Mouse (Mus musculus) forebrain, embryonic 10.5 days (tissue): ENCODE measurements around the gene Rbfox3. TPM values are rescaled to one million over a fixed set of nuclear protein-coding genes. Genes with fewer than 3 reads are reported as not detected.

Experiments used
- DNase-seq: peaks from one replicate; pipeline ENCODE4 v3.0.0-alpha.2; 2017; ENCODE audit warnings: low spot score; ENCODE audit errors: extremely low spot score
- H3K27ac ChIP-seq: fragments of 300-500 bp; sonication (generic); 2 replicates; pipeline ENCODE4 v1.5.1; 2016; ENCODE audit warnings: mild to moderate bottlenecking
- H3K27me3 ChIP-seq: fragments of 300-500 bp; sonication (generic); 2 replicates; pipeline ENCODE4 v1.6.1; 2016; ENCODE audit warnings: mild to moderate bottlenecking; ENCODE audit not compliant: poor library complexity, severe bottlenecking
- H3K36me3 ChIP-seq: fragments of 300-500 bp; sonication (generic); replicated peaks from 2 replicates; pipeline ENCODE4 v1.6.1; 2016; ENCODE audit warnings: mild to moderate bottlenecking, moderate library complexity
- H3K4me1 ChIP-seq: fragments of 300-500 bp; sonication (generic); 2 replicates; pipeline ENCODE4 v1.6.1; 2016
- H3K4me3 ChIP-seq: fragments of 300-500 bp; sonication (generic); 2 replicates; pipeline ENCODE4 v1.5.1; 2016; ENCODE audit warnings: mild to moderate bottlenecking, moderate library complexity
- H3K9me3 ChIP-seq: fragments of 300-500 bp; sonication (generic); 2 replicates; pipeline ENCODE4 v1.6.1; 2016; ENCODE audit warnings: mild to moderate bottlenecking, moderate library complexity
- WGBS: fragments of 180-500 bp; shearing (Covaris S2); methylation state at CpG from one replicate; pipeline ENCODE4 v1.1.7; 2016; 5-methylcytosine and 5-hydroxymethylcytosine counted together
- polyA plus RNA-seq: library from polyadenylated mRNA; unstranded; fragments of >200 nt; fragmentation: Nextera tagmentation; extraction: Ambion mirVana; gene quantifications from 2 replicates; pipeline ENCODE4 v1.2.1, GENCODE M21; 2016

The Rbfox3 gene
- polyA plus RNA-seq, 1 experiment from 2014 or later: 2.6 TPM

DNA sequence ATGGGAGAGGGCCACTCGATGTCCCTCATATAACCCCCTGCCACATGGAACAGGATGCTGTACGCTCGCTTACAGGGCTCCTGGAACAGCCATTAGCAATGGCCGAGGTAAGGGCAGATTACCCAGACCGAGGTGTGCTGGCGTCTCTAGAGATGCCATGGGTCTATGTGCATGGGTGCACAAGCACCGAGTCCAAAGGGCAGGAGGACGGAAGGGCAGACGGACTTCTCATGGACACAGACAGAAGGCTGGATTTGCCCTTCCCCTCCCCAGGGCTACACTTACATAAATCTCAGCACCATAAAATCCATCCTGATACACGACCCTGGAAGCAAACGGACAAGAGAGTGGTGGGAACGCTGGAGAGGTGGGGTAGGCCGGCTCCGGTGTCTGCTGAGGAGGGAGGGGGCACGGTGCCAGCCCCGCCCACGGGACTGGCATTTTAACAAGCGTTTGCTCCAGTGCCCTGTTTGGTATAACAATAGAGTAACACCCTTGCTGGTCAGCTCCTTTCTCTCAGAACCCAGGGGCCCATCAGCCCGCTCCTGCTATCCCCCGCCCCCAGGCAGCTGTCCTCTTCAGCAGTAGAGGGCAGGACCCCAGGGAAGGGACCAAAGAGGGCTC is 415.2 kb downstream of the Rbfox3 start:
- H3K4me3 ChIP-seq: no peak overlapping the region
- 0 out of 2 replicates have a peak overlapping the region, but pooled peaks have one; percentile 25 for H3K27ac ChIP-seq
- no peak for DNase-seq
- H3K9me3 ChIP-seq: no peaks in the 10 kb centered on the region
- 63% methylated on average over 20 of the region's 20 CpGs for WGBS
- H3K36me3 ChIP-seq: no peaks in the 10 kb centered on the region
- peaks cover 33% of the 10 kb centered on the region for H3K4me1 ChIP-seq
- H3K27me3 ChIP-seq: 0 out of 2 replicates have a peak, but pooled peaks cover 5% of the 10 kb centered on the region

DNA sequence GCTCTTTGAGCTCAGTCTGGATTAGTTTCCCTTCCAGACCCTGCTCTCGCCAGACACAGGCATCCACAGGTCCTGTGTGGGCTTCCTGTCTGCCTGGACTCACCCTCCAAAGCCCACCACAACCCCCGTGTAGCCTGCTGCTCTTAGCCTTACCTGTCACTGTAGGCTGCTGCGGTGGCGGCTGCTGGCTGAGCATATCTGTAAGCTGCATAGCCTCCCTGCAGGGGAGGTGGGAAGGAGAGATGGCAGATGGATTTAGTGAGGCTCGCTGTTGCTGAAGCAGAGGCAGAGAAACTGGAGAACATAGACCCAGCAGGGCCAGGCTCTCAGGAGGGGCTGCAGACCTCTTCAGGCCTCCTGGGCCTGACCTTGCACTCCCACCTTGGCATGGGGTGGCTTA is 416.3 kb downstream of the Rbfox3 start:
- H3K36me3 ChIP-seq: no peaks in the 10 kb centered on the region
- peak overlapping the region; percentile 3; the same call in 1 of the 2 replicates for H3K27ac ChIP-seq
- H3K4me3 ChIP-seq: no peak overlapping the region
- H3K27me3 ChIP-seq: peaks cover 11% of the 10 kb centered on the region
- WGBS: 46% methylated on average over 5 of the region's 5 CpGs
- no peaks in the 10 kb centered on the region for H3K9me3 ChIP-seq
- DNase-seq: no peak
- peaks cover 41% of the 10 kb centered on the region for H3K4me1 ChIP-seq

DNA sequence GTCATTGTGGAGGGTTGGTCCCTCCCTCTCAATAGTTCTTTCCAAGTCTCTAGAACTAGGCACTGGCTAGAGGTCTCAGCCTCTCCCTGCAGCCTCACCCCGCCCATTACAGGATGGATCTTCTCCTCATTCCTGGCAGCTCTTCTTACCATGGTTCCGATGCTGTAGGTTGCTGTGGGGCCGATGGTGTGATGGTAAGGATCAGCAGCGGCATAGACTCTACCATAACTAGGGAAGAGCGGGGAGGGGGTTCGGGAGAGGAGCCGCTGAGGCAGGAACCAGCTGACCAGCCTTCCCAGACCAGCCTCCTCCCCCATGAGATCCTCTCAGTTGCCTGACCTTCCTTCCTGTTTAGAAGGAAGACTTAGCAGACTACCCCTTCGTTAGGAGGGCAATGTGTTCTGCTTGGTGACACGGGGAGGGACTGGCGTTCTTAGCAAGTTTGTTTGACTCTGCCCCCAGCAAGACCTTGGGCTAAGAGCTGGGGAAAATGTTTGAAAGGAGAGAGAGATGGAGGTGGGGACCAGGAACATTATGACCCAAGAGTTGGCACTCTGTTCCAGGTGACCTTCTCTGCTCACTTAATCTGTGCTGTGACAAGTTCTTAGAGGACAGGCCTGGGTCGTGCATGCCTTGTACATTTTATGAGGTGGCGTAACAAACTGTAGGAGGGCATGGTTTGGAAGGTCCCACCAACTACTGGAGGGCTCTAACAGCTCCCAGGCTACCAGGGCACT is 417.2 kb downstream of the Rbfox3 start:
- Histone ChIP-seq H3K27me3 (peaks cover 17% of the 10 kb centered on the region), H3K36me3 (no peaks in the 10 kb centered on the region), H3K4me1 (peaks cover 43% of the 10 kb centered on the region), H3K9me3 (no peaks in the 10 kb centered on the region), H3K4me3 (no peak overlapping the region), H3K27ac (0 out of 2 replicates have a peak overlapping the region, but pooled peaks have one; percentile 44)
- no peak for DNase-seq
- 84% methylated on average over 12 of the region's 12 CpGs for WGBS

DNA sequence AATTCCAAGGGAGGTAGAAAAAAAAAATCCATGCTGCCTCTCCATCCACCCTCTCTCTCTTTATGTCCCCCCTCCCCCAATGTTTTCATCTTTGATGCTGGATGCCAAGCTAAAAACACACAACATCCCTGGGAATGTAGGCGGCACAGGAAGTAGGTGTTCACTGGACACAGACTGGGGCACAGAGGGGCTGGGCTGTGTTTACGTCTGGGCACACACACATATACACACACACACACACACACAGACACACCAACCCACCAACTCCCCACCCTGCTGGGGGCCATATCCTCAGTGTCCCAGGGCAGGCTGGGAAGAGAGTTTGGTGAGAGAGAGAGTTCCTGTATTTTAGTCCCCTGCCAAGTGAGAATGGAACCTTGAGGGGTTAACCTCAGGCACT is 417.9 kb downstream of the Rbfox3 start:
- H3K9me3 ChIP-seq: no peaks in the 10 kb centered on the region
- no peak for DNase-seq
- peaks cover 46% of the 10 kb centered on the region for H3K4me1 ChIP-seq
- H3K27ac ChIP-seq: no peak overlapping the region
- peaks cover 17% of the 10 kb centered on the region for H3K27me3 ChIP-seq
- H3K36me3 ChIP-seq: no peaks in the 10 kb centered on the region
- no peak overlapping the region for H3K4me3 ChIP-seq
- WGBS: 81% methylated on average over 2 of the region's 2 CpGs

DNA sequence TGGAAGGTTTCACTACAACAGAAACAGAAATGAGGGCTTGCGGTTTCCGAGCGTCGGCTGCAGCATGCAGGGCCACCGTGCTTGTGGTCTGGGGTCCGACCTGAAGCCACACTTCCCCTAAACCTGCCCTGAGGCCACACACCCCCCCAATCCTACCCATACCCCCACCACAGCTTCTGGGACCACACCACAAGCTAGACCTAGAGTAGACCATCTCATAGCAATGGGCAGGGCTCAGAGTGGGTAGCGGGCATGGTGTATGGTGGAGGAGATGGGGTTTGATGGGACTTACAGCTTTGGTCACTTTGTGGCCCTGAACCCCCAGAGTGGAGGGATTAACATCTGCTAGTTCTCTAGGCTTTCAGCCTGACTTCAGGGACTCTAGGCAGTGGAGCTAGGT is 420.2 kb downstream of the Rbfox3 start:
- no peak overlapping the region for H3K4me3 ChIP-seq
- 90% methylated on average over 7 of the region's 7 CpGs for WGBS
- no peak for DNase-seq
- no peak overlapping the region for H3K27ac ChIP-seq
- no peaks in the 10 kb centered on the region for H3K9me3 ChIP-seq
- H3K4me1 ChIP-seq: peaks cover 41% of the 10 kb centered on the region
- peaks cover 20% of the 10 kb centered on the region for H3K36me3 ChIP-seq
- peaks cover 17% of the 10 kb centered on the region for H3K27me3 ChIP-seq

DNA sequence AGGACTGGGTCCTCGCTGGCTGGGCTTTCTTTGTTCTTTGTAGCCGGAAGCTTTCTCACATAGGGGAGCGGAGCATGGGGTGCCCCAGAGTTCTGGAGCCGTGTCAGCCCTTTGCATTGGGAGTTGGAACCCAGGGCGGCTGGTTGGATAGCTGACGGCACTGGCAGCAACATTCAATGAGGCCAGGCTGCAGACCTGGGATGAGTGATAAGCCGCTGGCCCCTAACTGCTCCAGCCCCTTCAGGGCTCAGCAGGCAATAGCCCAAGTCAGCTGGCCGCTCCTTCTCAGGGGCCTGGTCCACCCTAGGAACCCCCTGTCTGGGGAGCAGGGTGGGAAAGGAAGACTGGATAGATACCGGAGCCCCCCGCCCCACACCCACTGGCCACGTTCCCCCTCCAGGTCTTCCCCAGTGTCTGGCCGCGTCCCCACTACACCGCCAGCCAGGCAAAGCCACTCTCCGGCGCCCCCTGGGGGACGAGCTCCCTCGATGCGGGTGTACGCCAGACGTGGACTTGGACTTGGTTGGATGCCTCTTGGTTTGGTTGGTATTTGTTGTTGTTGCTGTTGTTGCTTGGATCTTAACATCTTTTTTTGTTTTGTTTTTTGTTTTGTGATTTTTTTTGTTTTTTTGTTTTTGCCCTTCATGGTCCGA is 420.7 kb downstream of the Rbfox3 start:
- Histone ChIP-seq H3K27ac (peak overlapping the region; percentile 69), H3K36me3 (peaks cover 25% of the 10 kb centered on the region), H3K9me3 (no peaks in the 10 kb centered on the region), H3K4me1 (peaks cover 41% of the 10 kb centered on the region), H3K27me3 (peaks cover 17% of the 10 kb centered on the region), H3K4me3 (peak overlapping the region; percentile 43)
- WGBS: 19% methylated on average over 22 of the region's 22 CpGs
- DNase-seq: peak; percentile 78

DNA sequence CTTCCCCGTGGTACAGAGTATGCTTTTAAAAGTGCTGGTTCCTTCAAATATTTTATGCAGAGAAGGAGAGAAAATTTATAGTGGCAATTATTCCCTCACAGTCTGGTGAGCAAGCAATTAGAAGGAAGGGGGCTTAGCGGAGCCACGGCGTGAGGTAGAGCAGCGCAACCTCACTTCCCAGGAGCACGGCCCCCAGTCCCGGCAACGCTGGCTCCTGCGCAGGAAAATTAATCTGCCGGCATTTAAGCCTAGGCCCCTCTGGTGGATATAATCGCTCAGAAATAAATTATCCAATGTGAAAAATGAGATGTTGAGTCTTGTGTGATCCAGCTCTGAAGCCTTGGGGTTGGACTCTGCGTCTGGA is 422.5 kb downstream of the Rbfox3 start:
- DNase-seq: no peak
- peaks cover 49% of the 10 kb centered on the region for H3K4me1 ChIP-seq
- H3K27me3 ChIP-seq: peaks cover 17% of the 10 kb centered on the region
- 89% methylated on average over 12 of the region's 12 CpGs for WGBS
- no peak overlapping the region for H3K4me3 ChIP-seq
- H3K36me3 ChIP-seq: peaks cover 43% of the 10 kb centered on the region
- H3K27ac ChIP-seq: no peak overlapping the region
- H3K9me3 ChIP-seq: no peaks in the 10 kb centered on the region

DNA sequence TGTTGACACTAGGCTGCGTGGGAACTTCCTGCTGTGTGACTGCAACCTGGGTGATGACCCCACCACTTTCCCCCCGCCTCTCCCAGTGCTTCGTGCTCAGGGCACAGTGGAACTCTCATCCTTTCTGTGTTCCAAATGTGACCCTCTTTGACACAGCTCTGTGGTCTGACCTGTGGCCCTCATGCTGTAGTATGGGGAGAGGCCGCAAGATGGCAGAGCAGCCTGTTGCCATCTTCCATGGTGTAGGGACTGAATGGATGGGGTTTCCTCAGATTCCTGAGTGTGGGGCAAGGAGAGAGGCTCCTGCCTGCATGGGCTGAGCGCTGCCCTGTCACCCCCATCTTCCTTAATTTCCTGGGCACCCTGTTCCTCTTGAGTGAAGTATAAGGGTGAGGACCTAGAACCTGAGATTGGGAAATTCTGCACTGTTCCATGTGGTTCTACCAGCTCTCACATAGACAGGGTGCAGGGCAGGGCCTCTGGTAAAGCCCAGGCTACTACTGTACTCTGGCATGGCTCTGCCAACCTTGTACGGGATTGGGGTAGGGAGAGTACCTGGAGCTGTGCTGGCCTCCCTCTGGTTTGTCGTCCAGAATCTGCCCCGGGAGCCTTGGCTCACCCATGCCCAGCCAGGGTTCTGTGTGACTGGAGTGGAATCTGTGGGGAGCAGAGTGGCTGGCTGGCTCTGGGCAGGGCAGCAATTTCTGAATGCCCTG is 423.0 kb downstream of the Rbfox3 start:
- no peak overlapping the region for H3K4me3 ChIP-seq
- H3K27ac ChIP-seq: no peak overlapping the region
- peaks cover 47% of the 10 kb centered on the region for H3K36me3 ChIP-seq
- no peaks in the 10 kb centered on the region for H3K9me3 ChIP-seq
- no peak for DNase-seq
- peaks cover 44% of the 10 kb centered on the region for H3K4me1 ChIP-seq
- peaks cover 17% of the 10 kb centered on the region for H3K27me3 ChIP-seq
- 68% methylated on average over 8 of the region's 8 CpGs for WGBS

DNA sequence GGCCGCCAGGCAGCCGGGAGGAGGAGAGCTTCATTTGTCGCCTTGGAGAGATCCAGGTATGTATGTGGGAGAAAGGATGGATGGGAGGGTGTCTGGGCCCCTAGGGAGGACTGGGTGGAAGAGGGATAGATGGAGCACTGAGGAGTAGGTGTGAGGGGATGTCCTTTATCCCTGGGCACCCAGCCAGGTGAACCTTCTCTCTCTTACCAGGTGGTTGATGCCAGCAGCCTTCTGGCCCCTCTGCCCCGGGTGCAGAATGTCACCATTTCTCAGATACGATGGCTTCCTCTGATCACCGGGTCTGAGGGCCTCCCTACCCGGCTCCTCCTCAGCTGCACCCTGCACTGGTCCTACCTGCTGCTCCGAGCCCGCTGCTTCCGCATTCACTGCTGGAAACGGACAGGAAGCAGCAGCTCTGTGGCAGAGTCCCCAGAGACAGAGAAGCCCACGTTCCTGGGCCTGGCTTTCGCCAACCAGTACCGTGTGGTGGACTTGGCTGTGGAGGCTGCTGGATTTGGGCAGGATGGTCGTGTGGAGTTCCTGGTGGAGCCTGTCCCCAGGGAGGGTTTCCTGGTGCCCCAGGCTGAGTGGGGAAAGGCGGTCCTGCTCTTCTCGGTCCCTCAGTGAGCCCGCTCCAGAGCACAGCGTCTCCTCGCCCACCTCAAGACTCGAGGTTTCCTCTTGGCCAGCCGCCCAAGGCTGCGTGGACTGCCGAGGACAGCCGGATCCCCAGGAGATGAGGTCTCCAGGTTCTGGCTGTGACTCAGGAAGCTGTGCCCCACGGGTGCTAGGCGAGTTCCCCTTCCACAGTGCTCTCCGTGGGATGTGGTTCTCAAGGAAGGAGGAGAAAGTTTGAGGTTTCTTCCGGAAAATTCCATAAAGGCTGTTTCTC is 424.3 kb downstream of the Rbfox3 start:
- WGBS: 90% methylated on average over 29 of the region's 29 CpGs
- Histone ChIP-seq H3K27me3 (peaks cover 17% of the 10 kb centered on the region), H3K36me3 (peaks cover 58% of the 10 kb centered on the region), H3K27ac (no peak overlapping the region), H3K9me3 (no peaks in the 10 kb centered on the region), H3K4me1 (peaks cover 33% of the 10 kb centered on the region), H3K4me3 (no peak overlapping the region)
- DNase-seq: no peak

DNA sequence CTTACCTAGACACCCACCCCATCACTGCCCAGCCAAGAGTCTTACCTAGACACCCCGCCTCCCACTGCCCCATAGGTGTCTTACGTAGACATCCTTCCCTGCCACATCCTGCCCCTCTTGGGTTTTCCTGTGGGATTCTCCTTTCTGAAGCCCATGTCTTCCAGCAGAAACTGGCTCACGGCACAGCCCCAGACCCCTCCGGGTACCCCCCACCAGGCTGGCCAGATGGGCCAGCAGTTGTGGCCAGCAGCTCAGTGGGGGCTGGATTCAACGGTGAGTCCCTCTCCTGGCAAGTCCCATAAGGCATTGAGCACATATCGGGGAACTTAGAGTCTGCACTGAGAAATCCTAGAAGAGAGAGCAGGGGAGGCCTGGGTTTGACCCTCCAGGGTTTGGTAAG is 425.1 kb downstream of the Rbfox3 start:
- peaks cover 31% of the 10 kb centered on the region for H3K4me1 ChIP-seq
- peaks cover 67% of the 10 kb centered on the region for H3K36me3 ChIP-seq
- 90% methylated on average over 6 of the region's 6 CpGs for WGBS
- peaks cover 12% of the 10 kb centered on the region for H3K27me3 ChIP-seq
- no peak for DNase-seq
- no peak overlapping the region for H3K4me3 ChIP-seq
- no peaks in the 10 kb centered on the region for H3K9me3 ChIP-seq
- no peak overlapping the region for H3K27ac ChIP-seq

DNA sequence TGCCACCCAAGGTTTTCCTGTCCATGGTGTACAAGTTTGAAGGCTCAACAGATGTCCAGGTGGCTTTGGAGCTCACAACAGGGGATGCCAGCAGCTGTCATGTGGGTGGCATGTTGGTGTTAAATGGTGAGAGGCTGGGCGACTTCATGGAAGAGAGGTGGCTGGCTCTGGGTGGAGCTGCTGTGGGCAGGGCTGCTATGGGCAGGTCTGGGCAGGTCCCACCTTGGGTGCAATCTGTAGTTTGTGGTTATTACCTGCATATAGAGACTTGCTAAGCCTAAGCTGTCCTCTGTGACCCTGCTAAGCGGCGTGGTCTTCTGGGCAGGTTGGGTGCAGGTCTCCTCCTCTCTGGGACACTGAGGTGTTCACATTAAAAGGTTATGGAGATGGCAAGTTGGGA is 425.6 kb downstream of the Rbfox3 start:
- no peak for DNase-seq
- Histone ChIP-seq H3K36me3 (peaks cover 70% of the 10 kb centered on the region), H3K27me3 (peaks cover 10% of the 10 kb centered on the region), H3K27ac (no peak overlapping the region), H3K4me3 (no peak overlapping the region), H3K4me1 (peaks cover 29% of the 10 kb centered on the region), H3K9me3 (no peaks in the 10 kb centered on the region)
- 96% methylated on average over 3 of the region's 3 CpGs for WGBS

DNA sequence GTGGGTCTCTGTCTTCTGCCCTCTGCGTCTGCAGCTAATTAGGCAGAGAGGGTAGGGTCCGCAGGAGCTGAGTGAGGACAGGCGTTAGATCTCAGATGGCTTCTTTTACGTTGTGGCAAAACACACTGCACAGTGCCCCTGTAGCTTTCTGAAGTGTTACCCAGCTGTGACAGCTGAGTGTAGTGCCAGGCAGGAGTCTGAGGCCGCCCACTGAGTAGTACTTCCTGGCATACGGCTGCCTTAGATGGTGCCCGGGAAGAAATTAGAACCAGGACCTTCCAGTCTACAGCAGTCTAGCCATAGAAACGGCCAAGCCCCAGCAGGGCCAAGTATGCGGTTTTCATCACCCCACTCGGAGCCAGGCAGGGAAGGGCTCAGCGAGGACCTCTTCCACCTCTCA is 426.1 kb downstream of the Rbfox3 start:
- H3K4me3 ChIP-seq: no peak overlapping the region
- DNase-seq: no peak
- H3K9me3 ChIP-seq: no peaks in the 10 kb centered on the region
- no peak overlapping the region for H3K27ac ChIP-seq
- WGBS: 76% methylated on average over 11 of the region's 11 CpGs
- peaks cover 70% of the 10 kb centered on the region for H3K36me3 ChIP-seq
- H3K4me1 ChIP-seq: peaks cover 25% of the 10 kb centered on the region
- peaks cover 9% of the 10 kb centered on the region for H3K27me3 ChIP-seq
